Mouse (Mus musculus): Measurements from ENCODE around the gene Tmem251.

The Tmem251 gene

DNA sequence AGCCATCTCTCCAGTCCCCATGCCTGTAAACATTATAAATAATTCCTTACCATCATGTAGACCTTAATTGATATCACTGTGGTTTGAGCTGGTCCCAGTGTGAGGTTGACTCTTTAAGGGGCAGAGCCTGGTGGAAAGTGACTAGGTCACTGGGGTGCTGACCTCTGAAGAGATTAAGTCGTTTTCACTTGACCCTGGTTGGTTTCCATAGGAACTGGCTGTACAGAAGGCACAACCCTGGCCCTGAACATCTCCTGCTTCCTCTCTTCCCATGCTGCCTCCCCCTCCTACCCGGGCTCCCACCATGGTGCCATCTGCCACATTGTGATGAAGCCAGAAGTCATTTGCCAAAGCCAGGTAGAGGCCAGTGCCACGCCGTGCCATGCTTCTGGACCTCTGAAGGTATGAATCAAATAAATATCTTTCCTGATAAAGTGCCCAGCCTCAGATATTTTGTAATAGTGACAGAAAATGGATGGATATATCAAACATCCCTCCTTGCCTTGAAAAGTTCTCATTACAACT is 32.6 kb upstream of the Tmem251 start:
- DNase-seq (ENCODE audit: low read depth, low spot score): no peak

GRCm38 (mm10) chr12:102713153-102713865 is 30.3 kb upstream of the Tmem251 start:
- DNase-seq (ENCODE audit: low read depth, low spot score): no peak

- no peak for DNase-seq (ENCODE audit: low read depth, low spot score)
Measured at GRCm38 (mm10) chr12:102714116-102714515, 29.4 kb upstream of the Tmem251 start.

DNA sequence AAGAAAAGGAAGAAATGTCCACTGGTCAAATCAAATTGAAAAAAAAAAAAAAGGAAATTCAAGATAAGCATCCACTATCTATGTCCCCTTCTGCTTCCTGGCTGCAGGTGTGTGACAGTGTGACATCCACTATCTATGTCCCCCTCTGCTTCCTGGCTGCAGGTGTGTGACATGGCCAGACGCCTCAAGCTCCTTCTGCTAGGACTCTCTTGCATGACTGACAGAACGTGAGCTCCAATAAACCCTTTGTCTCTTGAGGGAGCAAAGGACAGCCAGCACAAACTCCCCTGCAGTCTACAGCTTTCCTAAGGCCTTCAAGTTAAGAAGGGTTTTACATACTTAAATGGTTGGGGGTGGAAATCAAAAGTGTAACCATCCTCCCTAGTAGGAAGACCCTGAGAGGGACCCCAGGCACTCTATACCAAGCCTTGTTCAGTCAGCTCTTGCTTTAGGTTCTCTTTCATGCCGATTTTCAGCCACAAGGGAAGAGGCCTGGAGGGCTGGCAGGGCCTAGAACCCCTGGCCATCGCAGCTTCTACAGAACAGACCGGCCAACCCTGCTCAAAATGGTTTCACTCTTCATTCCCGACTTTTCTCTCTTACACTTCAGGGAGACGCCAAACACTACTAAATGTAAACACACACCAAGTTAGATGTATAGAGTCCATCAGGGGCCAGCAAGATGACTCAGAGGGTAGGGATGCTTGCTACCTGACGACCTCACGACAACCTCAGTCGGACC is 28.7 kb upstream of the Tmem251 start:
- no peak for DNase-seq (ENCODE audit: low read depth, low spot score)

- no peak for DNase-seq (ENCODE audit: low read depth, low spot score)
Measured at GRCm38 (mm10) chr12:102719552-102720315, 23.8 kb upstream of the Tmem251 start.

DNA sequence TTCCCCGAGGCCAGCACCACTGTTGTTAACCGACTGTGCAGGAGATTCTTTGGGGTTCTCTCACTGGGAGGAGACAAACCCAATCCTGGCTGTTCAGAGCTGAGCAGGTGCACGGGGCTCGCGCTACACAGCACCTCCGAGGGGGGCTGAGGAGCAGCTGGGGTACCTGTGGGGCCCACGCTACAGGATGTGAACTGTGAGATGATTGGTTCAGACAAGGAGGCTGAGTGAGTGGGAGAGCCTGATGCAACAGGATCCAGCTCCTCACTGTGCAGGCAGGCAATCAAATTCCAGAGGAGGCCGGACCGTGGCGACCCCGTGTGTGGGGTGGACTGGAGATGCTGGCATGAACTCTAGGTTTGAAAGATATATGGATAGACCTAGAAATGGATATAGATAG is 21.1 kb upstream of the Tmem251 start:
- no peak for DNase-seq (ENCODE audit: low read depth, low spot score)

- no peak for DNase-seq (ENCODE audit: low read depth, low spot score)
Measured at GRCm38 (mm10) chr12:102722966-102723365, 20.6 kb upstream of the Tmem251 start.

DNA sequence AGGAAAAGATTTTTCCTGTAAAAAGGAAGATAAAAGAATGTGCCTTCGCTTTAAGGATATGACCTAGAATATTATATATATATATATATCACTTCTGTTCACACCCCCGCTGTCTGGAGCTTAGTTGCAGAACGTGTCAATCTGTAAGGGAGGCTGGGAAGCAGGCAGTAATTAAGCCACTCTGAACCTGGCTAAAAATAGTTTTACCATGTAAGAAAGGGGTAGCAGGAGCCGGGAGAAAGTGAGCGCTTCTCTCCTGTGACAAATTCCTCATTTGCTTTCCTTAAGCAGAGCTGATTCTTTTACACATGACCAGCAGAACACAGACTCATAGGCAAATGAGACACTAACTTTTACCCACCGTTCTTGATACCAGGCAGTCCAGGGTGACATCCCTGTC is 19.7 kb upstream of the Tmem251 start:
- no peak for DNase-seq (ENCODE audit: low read depth, low spot score)

- no peak for DNase-seq (ENCODE audit: low read depth, low spot score)
Measured at GRCm38 (mm10) chr12:102725146-102725545, 18.4 kb upstream of the Tmem251 start.

GRCm38 (mm10) chr12:102725761-102726175 is 17.8 kb upstream of the Tmem251 start:
- DNase-seq (ENCODE audit: low read depth, low spot score): no peak

- DNase-seq (ENCODE audit: low read depth, low spot score): no peak
Measured at GRCm38 (mm10) chr12:102729855-102730797, 13.4 kb upstream of the Tmem251 start.

- no peak for DNase-seq (ENCODE audit: low read depth, low spot score)
Measured at GRCm38 (mm10) chr12:102730798-102731619, 12.6 kb upstream of the Tmem251 start.

DNA sequence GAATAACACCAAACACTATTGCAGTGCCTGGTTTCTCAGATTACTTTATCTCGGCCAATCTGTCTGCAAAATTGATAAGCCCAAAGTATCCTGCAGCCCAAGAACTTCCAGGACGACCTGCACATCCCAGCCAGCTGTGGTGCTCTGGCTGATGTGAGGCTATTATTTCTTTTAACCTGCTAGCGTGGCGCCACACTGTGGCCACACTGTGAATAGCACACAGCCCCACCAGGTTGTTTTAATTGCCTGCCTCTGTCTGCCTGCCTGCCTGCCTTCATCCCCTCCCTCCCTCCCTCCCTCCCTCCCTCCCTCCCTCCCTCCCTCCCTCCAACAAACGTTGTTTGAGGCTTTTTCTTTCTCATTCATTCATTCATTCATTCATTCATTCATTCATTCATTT is 10.2 kb upstream of the Tmem251 start:
- no peak for DNase-seq (ENCODE audit: low read depth, low spot score)

- no peak for DNase-seq (ENCODE audit: low read depth, low spot score)
Measured at GRCm38 (mm10) chr12:102739096-102739495, 4.5 kb upstream of the Tmem251 start.

DNA sequence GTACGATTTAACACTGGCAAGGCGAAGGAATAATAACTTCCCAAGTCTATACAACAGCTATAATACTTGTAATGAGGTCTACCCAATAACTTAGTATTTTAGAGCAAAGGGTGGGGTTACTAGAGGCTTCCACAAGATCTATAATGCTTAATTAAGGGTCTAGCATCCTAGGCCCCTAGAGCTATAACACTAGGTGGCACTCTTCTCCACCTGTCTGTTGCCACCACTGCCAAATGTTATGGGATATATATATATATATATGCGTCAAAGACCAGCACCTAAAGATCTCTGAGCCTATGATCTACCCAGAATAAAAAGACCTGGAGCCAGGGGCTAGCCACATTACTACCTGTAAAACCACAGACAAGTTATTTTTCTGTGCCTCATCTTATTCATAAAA is 3.3 kb upstream of the Tmem251 start:
- no peak for DNase-seq (ENCODE audit: low read depth, low spot score)

DNA sequence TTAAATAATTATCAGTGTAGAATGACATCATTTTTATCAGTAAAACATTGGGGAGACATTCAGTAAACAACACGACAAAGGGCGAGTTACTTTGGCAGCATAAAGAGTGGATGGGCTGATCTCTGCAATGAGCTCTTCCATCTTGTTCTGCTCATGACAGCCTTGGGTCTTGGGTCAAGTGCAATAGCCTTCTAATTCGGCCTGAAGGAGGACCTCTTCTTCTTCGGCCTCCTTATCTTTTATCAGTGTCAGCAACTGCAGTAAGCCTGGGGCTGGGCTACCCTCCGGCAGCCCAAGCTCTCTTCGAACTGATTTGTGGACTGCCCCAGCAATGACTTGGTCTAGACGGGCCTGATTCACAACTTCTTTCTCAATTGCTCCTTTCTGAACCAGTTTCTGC is 1.5 kb upstream of the Tmem251 start:
- DNase-seq (ENCODE audit: low read depth, low spot score): no peak

GRCm38 (mm10) chr12:102743036-102743588 is 450 bp upstream of the Tmem251 start:
- DNase-seq (ENCODE audit: low read depth, low spot score): no peak

DNA sequence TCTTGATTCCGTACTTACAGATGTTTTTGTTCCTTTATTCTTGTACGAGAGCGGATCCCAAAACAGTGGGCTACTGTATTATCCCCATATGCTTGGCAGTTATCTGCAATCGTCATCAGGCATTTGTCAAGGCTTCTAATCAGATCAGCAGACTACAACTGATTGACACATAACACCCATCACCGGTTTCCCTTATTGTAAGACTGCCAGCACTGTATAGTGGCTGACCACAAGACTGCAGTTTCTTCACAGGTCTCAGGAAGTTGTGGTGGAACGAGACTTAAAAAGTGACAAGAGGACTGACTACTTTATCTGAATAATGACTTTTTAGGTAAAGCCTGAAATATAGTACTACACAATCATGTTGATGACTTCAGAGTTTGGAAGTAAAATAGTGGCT is 1.3 kb downstream of the Tmem251 start:
- no peak for DNase-seq (ENCODE audit: low read depth, low spot score)

DNA sequence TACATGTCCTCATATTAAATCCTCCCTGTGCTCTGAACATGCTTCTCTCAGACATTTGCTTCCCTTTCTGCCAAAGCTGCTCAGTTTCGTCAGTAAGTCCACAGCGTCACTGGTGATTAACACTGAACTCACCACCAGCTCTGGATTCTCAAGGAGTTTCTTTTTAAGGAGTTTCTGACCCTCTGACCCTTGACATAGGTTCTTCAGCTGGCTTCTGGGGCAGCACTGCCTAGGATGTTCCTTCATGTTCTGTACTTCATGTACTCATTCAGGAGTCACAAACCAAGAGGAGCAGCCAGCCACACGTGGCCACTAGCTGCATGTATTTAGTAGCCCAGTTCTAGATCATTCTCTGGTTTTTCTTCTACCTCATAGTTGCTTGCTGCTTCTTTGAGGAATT is 4.7 kb downstream of the Tmem251 start:
- no peak for DNase-seq (ENCODE audit: low read depth, low spot score)

DNA sequence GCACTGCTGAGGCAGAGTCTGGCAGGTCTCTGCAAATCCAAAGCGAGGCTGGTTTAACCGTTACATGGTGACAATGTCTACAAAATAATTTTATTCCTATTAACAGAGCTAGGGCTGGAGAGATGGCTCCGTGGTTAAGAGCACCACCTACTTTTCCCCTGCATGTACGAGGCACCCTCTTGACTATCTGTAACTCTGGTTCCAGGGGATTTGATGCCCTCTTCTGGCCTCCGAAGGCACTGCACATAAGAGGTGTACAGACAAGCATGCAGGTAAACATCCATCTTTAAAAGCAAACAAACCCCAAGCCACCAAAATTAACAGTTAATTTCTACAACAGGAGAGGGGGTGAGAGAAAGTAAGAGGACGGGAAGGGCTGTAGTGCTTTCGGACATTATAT is 12.7 kb downstream of the Tmem251 start:
- DNase-seq (ENCODE audit: low read depth, low spot score): no peak
